Mouse (Mus musculus): ENCODE data around the gene Rasgef1c. TPM values are rescaled to one million over a fixed set of nuclear protein-coding genes. Genes with fewer than 3 reads are reported as not detected.

Gene Rasgef1c
- total RNA-seq, 2 experiments from 2014 or later, result 1.4 to 1.7 TPM

DNA sequence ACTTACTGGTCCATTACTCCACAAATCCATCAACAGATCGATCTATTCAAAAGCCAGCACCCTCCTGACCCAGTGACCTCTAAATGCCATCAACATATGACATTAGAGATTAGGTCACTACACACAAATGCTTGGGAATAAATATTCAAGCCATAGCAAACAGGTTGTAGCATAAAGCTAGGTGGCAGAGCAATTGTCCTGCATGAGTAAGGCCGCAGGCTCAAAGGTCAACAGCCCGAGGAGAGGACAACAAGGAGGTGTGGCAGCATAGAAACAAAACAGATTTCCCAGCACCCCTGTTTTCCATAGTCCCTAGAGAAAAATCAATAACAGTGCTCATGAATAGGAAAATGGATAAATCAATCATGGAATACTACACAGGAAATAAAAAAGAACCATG is 120.5 kb downstream of the Rasgef1c start:
- no peak for DNase-seq (ENCODE audit: low spot score in 2 of 2)

DNA sequence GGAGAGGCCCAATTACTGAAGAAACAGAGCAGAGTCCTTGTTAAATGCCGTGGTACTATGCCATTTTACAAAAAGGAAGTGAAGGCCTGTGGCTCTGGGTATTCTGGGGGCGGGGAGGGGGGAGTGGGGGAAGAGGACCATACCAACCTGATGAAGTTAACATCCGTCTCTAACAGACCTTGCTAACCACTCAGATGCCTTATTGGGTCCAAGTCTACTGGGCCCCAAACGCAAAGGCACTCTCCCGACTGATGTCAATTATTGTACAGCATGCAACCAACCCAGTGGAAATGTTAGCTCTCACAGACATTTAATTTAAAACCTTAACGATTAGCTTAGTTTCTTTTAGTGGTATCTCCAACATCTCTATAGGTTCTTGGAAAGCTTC is 122.8 kb downstream of the Rasgef1c start:
- DNase-seq (ENCODE audit: low spot score in 2 of 2), result no peak

DNA sequence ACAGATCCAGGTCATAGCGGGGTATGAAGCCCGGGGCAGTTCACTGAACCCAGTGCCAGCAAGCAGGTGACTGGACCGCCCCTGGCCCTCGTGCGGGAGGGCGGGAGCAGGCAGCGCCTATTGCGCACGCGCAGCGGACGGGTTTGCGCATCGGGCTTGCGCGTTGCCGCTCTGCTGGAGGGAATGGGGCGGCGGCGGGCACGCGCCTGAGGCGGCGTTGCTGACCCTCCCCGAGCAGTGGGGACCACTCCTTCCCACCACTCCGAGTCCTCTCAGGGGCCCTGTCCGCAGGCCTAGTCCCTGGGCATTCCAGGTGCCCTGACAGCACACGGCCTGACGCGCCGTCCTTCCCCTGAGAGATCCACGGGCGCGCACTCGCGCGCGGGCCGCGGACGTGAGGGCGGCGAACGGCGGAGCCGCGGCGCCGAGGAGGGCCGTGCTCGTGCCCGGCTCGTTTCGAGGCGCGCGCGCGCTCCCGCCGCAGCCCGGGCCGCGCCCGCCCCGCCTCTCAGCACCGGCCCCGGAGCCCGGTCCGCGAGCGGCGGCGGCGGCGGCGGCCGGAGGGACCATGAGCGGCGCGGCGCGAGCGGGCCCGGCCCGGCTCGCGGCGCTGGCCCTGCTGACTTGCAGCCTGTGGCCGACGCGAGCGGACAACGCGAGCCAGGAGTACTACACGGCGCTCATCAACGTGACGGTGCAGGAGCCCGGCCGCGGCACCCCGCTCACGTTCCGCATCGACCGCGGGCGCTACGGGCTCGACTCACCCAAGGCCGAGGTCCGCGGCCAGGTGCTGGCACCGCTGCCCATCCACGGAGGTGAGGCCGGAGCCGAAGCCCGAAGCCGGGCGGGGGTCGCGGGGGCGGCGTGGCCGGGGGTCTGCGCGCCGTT is 123.4 kb downstream of the Rasgef1c start, which contains the start of gene Rnf130:
Rnf130 (plus strand) TSS at position 514 of the 888 bp plus-strand sequence.
- DNase-seq (ENCODE audit: low spot score in 2 of 2), result peak; percentile 90 to 94

DNA sequence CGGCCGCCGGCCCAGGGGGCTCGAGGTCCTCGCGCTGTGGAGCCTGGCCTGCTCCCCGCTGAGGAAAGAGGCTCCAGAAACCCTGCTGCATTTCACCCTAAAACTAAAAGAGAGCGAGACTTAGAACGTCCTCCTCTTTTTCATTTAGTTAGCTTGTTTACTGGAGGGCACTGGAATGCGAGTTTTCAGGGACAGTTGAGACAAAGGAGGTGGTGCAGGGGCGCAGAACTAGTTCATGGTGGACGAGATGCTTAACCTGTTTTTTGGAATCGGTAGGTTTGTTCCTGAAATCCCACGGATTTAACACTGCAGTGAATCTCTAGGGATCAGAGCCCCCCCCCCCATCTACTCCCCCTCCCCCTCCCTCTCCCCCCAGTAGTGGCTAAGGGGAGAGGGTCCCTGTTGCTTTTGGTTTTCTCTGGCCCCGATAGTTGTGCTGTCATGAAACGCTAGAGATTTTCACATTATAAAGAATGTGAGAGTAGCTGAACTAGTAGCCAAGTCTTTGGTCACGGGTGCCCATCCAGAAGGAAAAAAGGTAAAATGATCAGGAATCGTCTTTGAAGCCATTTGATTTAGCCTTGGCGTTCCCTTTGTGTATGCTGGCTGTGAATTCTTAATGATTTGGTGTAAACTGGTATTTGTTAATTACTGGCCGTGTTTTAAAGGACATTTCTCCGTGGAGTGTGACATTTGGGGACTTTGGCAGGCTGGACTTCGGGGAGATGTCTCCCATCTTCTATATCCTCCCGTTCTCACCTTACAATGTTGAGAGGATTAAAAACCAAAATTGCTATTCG is 124.3 kb downstream of the Rasgef1c start:
- DNase-seq (ENCODE audit: low spot score in 2 of 2), result no peak

DNA sequence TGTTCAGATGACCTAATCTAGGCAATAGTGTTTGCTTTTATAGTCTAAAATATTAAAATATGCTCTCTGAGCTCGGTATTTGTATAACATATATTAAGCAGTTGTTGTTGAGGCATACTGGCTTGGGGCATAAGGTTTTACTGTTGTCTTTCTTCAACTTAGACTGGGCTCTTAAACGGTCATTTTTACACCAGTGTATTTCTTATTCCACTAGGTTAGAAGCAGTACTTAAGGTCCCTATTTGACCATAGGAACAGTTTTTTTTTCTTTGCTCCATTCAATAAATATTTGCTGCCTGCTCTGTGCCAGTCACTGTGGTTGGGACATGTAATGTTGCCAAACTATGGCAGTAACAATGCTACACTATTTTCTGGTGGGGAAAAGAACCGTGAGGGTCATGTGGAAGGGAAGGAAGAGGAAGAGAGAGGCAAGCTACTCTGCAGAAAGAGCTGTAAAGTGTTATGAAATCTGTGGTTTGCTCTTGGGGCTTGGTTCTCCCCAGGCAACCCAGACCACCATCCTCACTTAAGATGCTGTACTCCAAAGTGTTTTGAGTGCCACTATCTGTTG is 125.0 kb downstream of the Rasgef1c start:
- DNase-seq (ENCODE audit: low spot score in 2 of 2), result no peak

DNA sequence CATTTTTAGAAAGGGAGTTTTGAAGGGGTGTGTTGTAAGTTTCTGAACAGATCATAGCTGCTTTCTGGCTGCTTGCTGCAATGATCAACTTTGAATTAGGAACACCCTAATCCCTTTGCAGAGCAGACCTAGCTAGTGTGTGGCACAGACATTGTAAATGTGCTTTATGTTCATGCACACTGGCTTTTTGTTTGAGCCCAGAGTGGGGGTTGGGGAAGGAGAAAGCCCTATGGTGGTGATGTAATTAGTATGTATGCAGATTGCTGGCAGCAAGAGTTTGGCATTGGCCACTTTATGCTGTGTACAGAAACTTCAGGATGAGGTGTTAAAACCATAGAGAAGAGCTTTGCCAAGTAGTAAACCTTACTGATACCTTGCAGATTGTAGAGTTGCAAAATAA is 126.8 kb downstream of the Rasgef1c start:
- no peak for DNase-seq (ENCODE audit: low spot score in 2 of 2)

Small RNA genes within 50 kb of the gene (microRNA-seq; reads per million reads assigned to microRNA genes)
- gene Gm23492, result not detected

Other genes with a start within 250 kb of the Rasgef1c start
- not detected for gene Scgb3a1, start 238.2 kb upstream of the Rasgef1c start, total RNA-seq (2021)
- 100 to 1,000 TPM in 1 of 2 experiments, 10 to 100 TPM in 1; 93.1 to 102 TPM for gene Cnot6, start 189.1 kb upstream of the Rasgef1c start, total RNA-seq (2021)
- 1 to 10 TPM; 5.4 to 6.0 TPM for gene Gfpt2, start 107.7 kb upstream of the Rasgef1c start, total RNA-seq (2021)
- gene Mapk9, start 55.1 kb upstream of the Rasgef1c start, total RNA-seq (2021), result 10 to 100 TPM; 83.2 to 86.1 TPM
- gene Rnf130, start 123.5 kb downstream of the Rasgef1c start, total RNA-seq (2021), result 10 to 100 TPM; 73.5 to 82.1 TPM
- gene Tbc1d9b, start 229.6 kb downstream of the Rasgef1c start, total RNA-seq (2021), result 100 to 1,000 TPM; 108 to 120 TPM